ENCODE assay signal across 18 mouse cellular contexts in genomic region chr5:53511426-53511825, GRCm38 (mm10). TPM values are rescaled to one million over a fixed set of nuclear protein-coding genes. Genes with fewer than 3 reads are reported as not detected.
DNase-seq lines count a peak whose midpoint lies in the region; ATAC-seq and TF ChIP-seq lines count a peak whose summit lies in the region.
"Had no signal": no experiment of that assay in that cellular context is flagged by ENCODE, and none has a peak within 500 bp of the region (broad histone marks: within the 10 kb centered on the region; RNA-seq: fewer than 3 reads in every experiment).

No protein-coding gene starts in this region.

- H3K4me3 ChIP-seq in heart, embryonic 11.5 days (ENCODE audit: low read depth, low read length): no peak overlapping the region
- no peak overlapping the region for H3K4me3 ChIP-seq in bone marrow macrophage, adult 2 months (ENCODE audit: insufficient read depth, low read length)
- H3K4me3 ChIP-seq: erythroblast, embryonic 14.5 days; forebrain, embryonic 15.5 days; hindbrain, embryonic 12.5 days; liver, embryonic 12.5 days had no signal

- no peak overlapping the region for H3K9ac ChIP-seq in heart, embryonic 11.5 days (ENCODE audit: low read depth, low read length)
- H3K9ac ChIP-seq: forebrain, embryonic 15.5 days; hindbrain, embryonic 12.5 days; liver, embryonic 12.5 days had no signal

- DNase-seq in heart, adult 18-20 months: peak; percentile 56 to 72
- DNase-seq in 3134 (ENCODE audit: extremely low read depth, insufficient read length, low spot score): peak; percentile 46
- DNase-seq in heart, postnatal 4 days: peak; percentile 51
- DNase-seq in spleen, postnatal 14 days (ENCODE audit: low spot score in 2 of 2): no peak
- no peak for DNase-seq in B cell, adult 2 months
- DNase-seq: adrenal gland, postnatal 36 days; cerebellum, postnatal 14 days; gastrocnemius, postnatal 10 days; layer of hippocampus, postnatal 36 days; thymus, postnatal 25 days had no signal

- WGBS in heart, embryonic 11.5 days (ENCODE audit: insufficient replicate concordance): 90% methylated on average over 4 of the region's 4 CpGs

- ATAC-seq in heart, embryonic 11.5 days (replicated peaks; ENCODE audit: insufficient number of reproducible peaks, low FRiP score, low TSS enrichment): no peak
- ATAC-seq in activated CD4-positive, CD25-positive, alpha-beta regulatory T cell, adult 4 months: no peak
- ATAC-seq: forebrain, embryonic 15.5 days; liver, embryonic 12.5 days had no signal

- TF ChIP-seq POLR2A in bone marrow macrophage, adult 2 months (IDR thresholded peaks at IDR 0.05; ENCODE audit: borderline replicate concordance, low read depth, low read length): no peak

- no peak for TF ChIP-seq CTCF in bone marrow macrophage, adult 2 months (IDR thresholded peaks at IDR 0.05; ENCODE audit: low read depth, low read length)

- no peak overlapping the region for H3K4me2 ChIP-seq in heart, embryonic 11.5 days
- H3K4me2 ChIP-seq: forebrain, embryonic 15.5 days; hindbrain, embryonic 12.5 days; liver, embryonic 12.5 days had no signal

- H3K27ac ChIP-seq in heart, embryonic 11.5 days (ENCODE audit: low read depth, low read length): no peak overlapping the region
- peak overlapping the region; percentile 36 for H3K27ac ChIP-seq in bone marrow macrophage, adult 2 months (ENCODE audit: insufficient read depth, low read depth, low read length)
- H3K27ac ChIP-seq: forebrain, embryonic 15.5 days; hindbrain, embryonic 12.5 days; liver, embryonic 12.5 days had no signal

- H3K9me3 ChIP-seq in heart, embryonic 11.5 days (replicated peaks; ENCODE audit: control insufficient read depth, low read length): peaks cover 2% of the 10 kb centered on the region; the same call in 1 of the 2 replicates
- H3K9me3 ChIP-seq: forebrain, embryonic 15.5 days; G1E; hindbrain, embryonic 12.5 days; liver, embryonic 12.5 days had no signal

- H3K36me3 ChIP-seq in heart, embryonic 11.5 days (ENCODE audit: control insufficient read depth, insufficient read depth, low read length): no peaks in the 10 kb centered on the region
- H3K36me3 ChIP-seq: forebrain, embryonic 15.5 days; G1E; hindbrain, embryonic 12.5 days; liver, embryonic 12.5 days had no signal

- H3K4me1 ChIP-seq in heart, embryonic 11.5 days (ENCODE audit: control insufficient read depth, insufficient read depth, low read length): no peaks in the 10 kb centered on the region
- peaks cover 51% of the 10 kb centered on the region for H3K4me1 ChIP-seq in bone marrow macrophage, adult 2 months (ENCODE audit: control insufficient read depth, insufficient read depth, low read length)
- H3K4me1 ChIP-seq: forebrain, embryonic 15.5 days; hindbrain, embryonic 12.5 days; liver, embryonic 12.5 days had no signal

- peaks cover 12% of the 10 kb centered on the region for H3K27me3 ChIP-seq in heart, embryonic 11.5 days (ENCODE audit: control insufficient read depth, insufficient read depth, low read length)
- H3K27me3 ChIP-seq: forebrain, embryonic 15.5 days; hindbrain, embryonic 12.5 days; liver, embryonic 12.5 days had no signal

RNA-seq across cellular contexts. Expression of gene Rbpj, which starts 45.5 kb away (rescaled TPM):
- 10 to 100 TPM; 17.5 to 22.4 TPM for total RNA-seq in heart, adult 18-20 months (2021)
- polyA plus RNA-seq in heart, embryonic 11.5 days (2014; fragmentation: Nextera tagmentation; extraction: Ambion mirVana): 22.0 and 26.3 TPM in 2 replicates
- polyA plus RNA-seq in bone marrow macrophage, adult 2 months (2012; ENCODE audit: insufficient read depth, insufficient read length, missing spikeins): 125 and 136 TPM in 2 replicates
- total RNA-seq in heart, postnatal 4 days (2021): 10 to 100 TPM; 36.7 to 42.4 TPM
- polyA plus RNA-seq in activated CD4-positive, CD25-positive, alpha-beta regulatory T cell, adult 4 months (2017; shearing (Covaris generic)): 10 to 100 TPM; 41.3 to 45.6 TPM

Comparison
In these comparisons a context has a peak if more than half of its experiments do, and no peak if none do; other contexts are left out.
1. DNase-seq: peak in heart, adult 18-20 months (2 of 2), 3134 (single experiment) and heart, postnatal 4 days (single experiment); none in spleen, postnatal 14 days (0 of 2) and B cell, adult 2 months (0 of 2).